Mouse (Mus musculus) cerebellum, adult 2 months (tissue): ENCODE measurements at regions not wholly inside any gene's neighbourhood (a gene's known extent, or its start where the extent isn't known, plus 50 kb on each side); places are given as distances from the start of the nearest gene placed in this dataset.

ENCODE experiments used
- CTCF ChIP-seq: fragments of 200-500 bp; IDR thresholded peaks from 2 replicates; pipeline ENCODE4 v1.5.1; 2011; ENCODE audit warnings: low read depth, mild to moderate bottlenecking, control low read depth, low read length, moderate library complexity, borderline replicate concordance; ENCODE audit not compliant: insufficient read depth
- POLR2A ChIP-seq: fragments of 200-500 bp; IDR thresholded peaks from 2 replicates; pipeline ENCODE4 v1.6.1; 2011; ENCODE audit warnings: low read length, control low read depth, borderline replicate concordance; ENCODE audit not compliant: insufficient read depth

- TF ChIP-seq POLR2A (no peak), CTCF (no peak)
These were observed 188.5 kb downstream of the Nr2f2 start for GRCm38 (mm10) chr7:70178006-70178405.
